Mouse (Mus musculus): ENCODE measurements around the gene Prpsap2. TPM values are rescaled to one million over a fixed set of nuclear protein-coding genes. Genes with fewer than 3 reads are reported as not detected.

Prpsap2 gene
- polyA plus RNA-seq, 2 experiments, result 20.6 to 33.2 TPM

GRCm38 (mm10) chr11:61683907-61684731 lies 77.8 kb downstream of the Prpsap2 start, which contains the start of gene Fam83g:
Gene Fam83g (plus strand): TSS chr11:61684091.
- 1% methylated on average over 58 of the region's 76 CpGs for WGBS
- peaks cover 26% of the 10 kb centered on the region for H3K27me3 ChIP-seq (ENCODE audit: control insufficient read depth, insufficient read depth, low read length)
- no peak within 1 kb of the TSS for H3K27ac ChIP-seq (replicated peaks; ENCODE audit: low read depth, low read length)
- peak within 1 kb of the TSS; percentile 73 for H3K4me2 ChIP-seq (replicated peaks; ENCODE audit: low read depth, low read length, severe bottlenecking)
- H3K4me1 ChIP-seq (ENCODE audit: control insufficient read depth, insufficient read depth, low read length), result peaks cover 7% of the 10 kb centered on the region; the same call in 1 of the 2 replicates
- H3K36me3 ChIP-seq (ENCODE audit: control insufficient read depth, insufficient read depth, low read length), result no peaks in the 10 kb centered on the region
- TF ChIP-seq POLR2A (IDR thresholded peaks at IDR 0.05; ENCODE audit: borderline replicate concordance, extremely low read depth, insufficient read depth, insufficient read length), result no peak
- peak within 1 kb of the TSS; percentile 38 for H3K9ac ChIP-seq (ENCODE audit: low read depth, low read length, severe bottlenecking)
- peak within 1 kb of the TSS; percentile 46 for H3K4me3 ChIP-seq (replicated peaks; ENCODE audit: low read length)
- H3K9me3 ChIP-seq (ENCODE audit: control insufficient read depth, low read length), result no peaks in the 10 kb centered on the region
- DNase-seq (ENCODE audit: low spot score), result no peak
- peak; percentile 53; the same call in 1 of the 2 replicates for ATAC-seq (ENCODE audit: low FRiP score, low read depth)

Other genes starting within 250 kb of the Prpsap2 start
- 35.1 and 40.6 TPM in 2 replicates for gene Epn2, start 182.4 kb downstream of the Prpsap2 start, polyA plus RNA-seq (2012; rRNA removed)
- gene Epn2, start 182.4 kb downstream of the Prpsap2 start, polyA plus RNA-seq (2014; fragmentation: Nextera tagmentation; extraction: Ambion mirVana), result 31.1 and 39.8 TPM in 2 replicates
- gene Grap, start 108.8 kb downstream of the Prpsap2 start, polyA plus RNA-seq (2012; rRNA removed), result 4.7 and 5.1 TPM in 2 replicates
- 4.9 and 5.6 TPM in 2 replicates for gene Grap, start 108.8 kb downstream of the Prpsap2 start, polyA plus RNA-seq (2014; fragmentation: Nextera tagmentation; extraction: Ambion mirVana)
- 2.1 and 2.4 TPM in 2 replicates for gene Fam83g, start 78.0 kb downstream of the Prpsap2 start, polyA plus RNA-seq (2012; rRNA removed)
- gene Fam83g, start 78.0 kb downstream of the Prpsap2 start, polyA plus RNA-seq (2014; fragmentation: Nextera tagmentation; extraction: Ambion mirVana), result 2.8 TPM in 2 replicates
- gene Slc5a10, start 41.3 kb downstream of the Prpsap2 start, polyA plus RNA-seq (2012; rRNA removed), result 0.04 and 0.09 TPM in 2 replicates
- gene Slc5a10, start 41.3 kb downstream of the Prpsap2 start, polyA plus RNA-seq (2014; fragmentation: Nextera tagmentation; extraction: Ambion mirVana), result not detected in 2 replicates
- 32.3 and 48.6 TPM in 2 replicates for gene Ulk2, start 93.0 kb upstream of the Prpsap2 start, polyA plus RNA-seq (2012; rRNA removed)
- gene Ulk2, start 93.0 kb upstream of the Prpsap2 start, polyA plus RNA-seq (2014; fragmentation: Nextera tagmentation; extraction: Ambion mirVana), result 24.7 and 29.1 TPM in 2 replicates
- gene Akap10, start 168.2 kb upstream of the Prpsap2 start, polyA plus RNA-seq (2012; rRNA removed), result 16.9 and 18.2 TPM in 2 replicates
- 15.8 and 16.4 TPM in 2 replicates for gene Akap10, start 168.2 kb upstream of the Prpsap2 start, polyA plus RNA-seq (2014; fragmentation: Nextera tagmentation; extraction: Ambion mirVana)
- gene Specc1, start 194.7 kb upstream of the Prpsap2 start, polyA plus RNA-seq (2012; rRNA removed), result 8.0 and 8.7 TPM in 2 replicates
- 8.9 and 9.9 TPM in 2 replicates for gene Specc1, start 194.7 kb upstream of the Prpsap2 start, polyA plus RNA-seq (2014; fragmentation: Nextera tagmentation; extraction: Ambion mirVana)